Mouse (Mus musculus) liver, adult 2 months (tissue): ENCODE measurements at regions not wholly inside any gene's neighbourhood (a gene's known extent, or its start where the extent isn't known, plus 50 kb on each side); places are given as distances from the start of the nearest gene placed in this dataset.

ENCODE experiments used
- DNase-seq: peaks from one replicate; pipeline ENCODE4 v3.0.0-alpha.2; 2011; ENCODE audit warnings: low read depth, low spot score; ENCODE audit errors: extremely low read depth
- H3K27ac ChIP-seq: fragments of 200-500 bp; replicated peaks from 2 replicates; pipeline ENCODE4 v1.5.1; 2012; ENCODE audit warnings: low read depth, mild to moderate bottlenecking, control low read depth, inconsistent platforms, low read length; ENCODE audit not compliant: insufficient read depth
- H3K27me3 ChIP-seq: fragments of 200-500 bp; 2 replicates; pipeline ENCODE4 v1.6.1; 2012; ENCODE audit warnings: mild to moderate bottlenecking, moderate library complexity, low read length, inconsistent platforms; ENCODE audit not compliant: control insufficient read depth, insufficient read depth
- H3K36me3 ChIP-seq: fragments of 200-500 bp; 2 replicates; pipeline ENCODE4 v1.6.1; 2012; ENCODE audit warnings: low read length, inconsistent platforms; ENCODE audit not compliant: control insufficient read depth, insufficient read depth
- H3K4me1 ChIP-seq: fragments of 200-500 bp; 2 replicates; pipeline ENCODE4 v1.6.1; 2011; ENCODE audit warnings: low read length; ENCODE audit not compliant: control insufficient read depth, insufficient read depth
- H3K4me3 ChIP-seq: fragments of 200-500 bp; 2 replicates; pipeline ENCODE4 v1.5.1; 2011; ENCODE audit warnings: low read depth, mild to moderate bottlenecking, control low read depth, low read length, moderate library complexity; ENCODE audit not compliant: insufficient read depth
- H3K79me2 ChIP-seq: fragments of 200-500 bp; 2 replicates; pipeline ENCODE4 v1.6.1; 2012; ENCODE audit warnings: inconsistent platforms, mild to moderate bottlenecking, low read length, moderate library complexity; ENCODE audit not compliant: control insufficient read depth, insufficient read depth
- H3K9ac ChIP-seq: fragments of 200-500 bp; 2 replicates; pipeline ENCODE4 v1.6.1; 2012; ENCODE audit warnings: low read depth, mild to moderate bottlenecking, control low read depth, inconsistent platforms, low read length
- CTCF ChIP-seq: fragments of 200-500 bp; IDR thresholded peaks from 2 replicates; pipeline ENCODE4 v1.5.1; 2011; ENCODE audit warnings: low read depth, low read length, control low read depth
- POLR2A ChIP-seq: fragments of 200-500 bp; IDR thresholded peaks from 2 replicates; pipeline ENCODE4 v1.6.1; 2011; ENCODE audit warnings: low read length, control low read depth; ENCODE audit not compliant: insufficient read depth; ENCODE audit errors: extremely low read depth
- WGBS: fragments of 180-500 bp; shearing (Covaris S2); methylation state at CpG from one replicate; pipeline ENCODE4 v1.1.7; 2018; 5-methylcytosine and 5-hydroxymethylcytosine counted together

GRCm38 (mm10) chr1:120872554-120872953 lies 270.3 kb downstream of the En1 start:
- 79% methylated on average over 7 of the region's 7 CpGs for WGBS
- H3K27me3 ChIP-seq = no peaks in the 10 kb centered on the region
- DNase-seq = no peak
- no peak overlapping the region for H3K27ac ChIP-seq
- H3K4me1 ChIP-seq = no peaks in the 10 kb centered on the region
- no peak overlapping the region for H3K9ac ChIP-seq
- TF ChIP-seq CTCF (no peak), POLR2A (no peak)
- H3K4me3 ChIP-seq = no peak overlapping the region
- no peaks in the 10 kb centered on the region for H3K79me2 ChIP-seq
- H3K36me3 ChIP-seq = no peaks in the 10 kb centered on the region

- H3K36me3 ChIP-seq = no peaks in the 10 kb centered on the region
- 78% methylated on average over 10 of the region's 10 CpGs for WGBS
- H3K9ac ChIP-seq = no peak overlapping the region
- H3K4me3 ChIP-seq = no peak overlapping the region
- H3K27me3 ChIP-seq = no peaks in the 10 kb centered on the region
- TF ChIP-seq POLR2A = no peak
- TF ChIP-seq CTCF = no peak
- no peak overlapping the region for H3K27ac ChIP-seq
- H3K79me2 ChIP-seq = no peaks in the 10 kb centered on the region
- DNase-seq = peak; percentile 7
- H3K4me1 ChIP-seq = no peaks in the 10 kb centered on the region
These were observed 280.8 kb downstream of the En1 start for GRCm38 (mm10) chr1:120882959-120883549.

- no peaks in the 10 kb centered on the region for H3K4me1 ChIP-seq
- no peak for DNase-seq
- 79% methylated on average over 9 of the region's 9 CpGs for WGBS
These were observed 281.4 kb downstream of the En1 start for GRCm38 (mm10) chr1:120883632-120884031.

GRCm38 (mm10) chr1:120910801-120911200 lies 308.6 kb downstream of the En1 start:
- no peaks in the 10 kb centered on the region for H3K36me3 ChIP-seq
- no peaks in the 10 kb centered on the region for H3K27me3 ChIP-seq
- H3K79me2 ChIP-seq = no peaks in the 10 kb centered on the region
- no peak for DNase-seq
- H3K4me1 ChIP-seq = no peaks in the 10 kb centered on the region
- H3K4me3 ChIP-seq = no peak overlapping the region
- H3K9ac ChIP-seq = no peak overlapping the region
- 80% methylated on average over 6 of the region's 6 CpGs for WGBS
- H3K27ac ChIP-seq = no peak overlapping the region
- TF ChIP-seq CTCF (no peak), POLR2A (no peak)

More at GRCm38 (mm10) chr1:120883632-120884031, 281.4 kb downstream of the En1 start:
- no peak overlapping the region for H3K27ac ChIP-seq
- H3K4me3 ChIP-seq = no peak overlapping the region
- H3K9ac ChIP-seq = no peak overlapping the region
- TF ChIP-seq POLR2A = no peak
- no peak for TF ChIP-seq CTCF
- no peaks in the 10 kb centered on the region for H3K36me3 ChIP-seq
- H3K27me3 ChIP-seq = no peaks in the 10 kb centered on the region
- H3K79me2 ChIP-seq = no peaks in the 10 kb centered on the region

- DNase-seq = no peak
- H3K9ac ChIP-seq = no peak overlapping the region
- H3K27me3 ChIP-seq = no peaks in the 10 kb centered on the region
- 74% methylated on average over 8 of the region's 8 CpGs for WGBS
- no peaks in the 10 kb centered on the region for H3K36me3 ChIP-seq
- no peak overlapping the region for H3K27ac ChIP-seq
- no peak overlapping the region for H3K4me3 ChIP-seq
- TF ChIP-seq POLR2A = no peak
- TF ChIP-seq CTCF = no peak
- no peaks in the 10 kb centered on the region for H3K79me2 ChIP-seq
- no peaks in the 10 kb centered on the region for H3K4me1 ChIP-seq
These were observed 309.9 kb downstream of the En1 start for GRCm38 (mm10) chr1:120911962-120912670.

GRCm38 (mm10) chr1:120921540-120921939 lies 319.3 kb downstream of the En1 start:
- Histone ChIP-seq H3K36me3 (no peaks in the 10 kb centered on the region), H3K4me3 (no peak overlapping the region), H3K9ac (no peak overlapping the region), H3K79me2 (no peaks in the 10 kb centered on the region), H3K27me3 (no peaks in the 10 kb centered on the region), H3K4me1 (no peaks in the 10 kb centered on the region), H3K27ac (no peak overlapping the region)
- TF ChIP-seq POLR2A (no peak), CTCF (no peak)
- no peak for DNase-seq
- 71% methylated on average over 3 of the region's 3 CpGs for whole genome bisulfite sequencing
